Mouse (Mus musculus) erythroblast, embryonic 14.5 days (primary cell): ENCODE data around the gene Gtsf2.

Experiments
- GATA1 ChIP-seq: IDR thresholded peaks from 2 replicates; pipeline ENCODE4 v1.6.1; 2012; ENCODE audit warnings: low read length, inconsistent platforms, mixed read lengths
- TAL1 ChIP-seq: IDR thresholded peaks from 3 replicates; pipeline ENCODE4 v1.6.1; 2012; ENCODE audit warnings: low read length, inconsistent platforms, mixed read lengths

DNA sequence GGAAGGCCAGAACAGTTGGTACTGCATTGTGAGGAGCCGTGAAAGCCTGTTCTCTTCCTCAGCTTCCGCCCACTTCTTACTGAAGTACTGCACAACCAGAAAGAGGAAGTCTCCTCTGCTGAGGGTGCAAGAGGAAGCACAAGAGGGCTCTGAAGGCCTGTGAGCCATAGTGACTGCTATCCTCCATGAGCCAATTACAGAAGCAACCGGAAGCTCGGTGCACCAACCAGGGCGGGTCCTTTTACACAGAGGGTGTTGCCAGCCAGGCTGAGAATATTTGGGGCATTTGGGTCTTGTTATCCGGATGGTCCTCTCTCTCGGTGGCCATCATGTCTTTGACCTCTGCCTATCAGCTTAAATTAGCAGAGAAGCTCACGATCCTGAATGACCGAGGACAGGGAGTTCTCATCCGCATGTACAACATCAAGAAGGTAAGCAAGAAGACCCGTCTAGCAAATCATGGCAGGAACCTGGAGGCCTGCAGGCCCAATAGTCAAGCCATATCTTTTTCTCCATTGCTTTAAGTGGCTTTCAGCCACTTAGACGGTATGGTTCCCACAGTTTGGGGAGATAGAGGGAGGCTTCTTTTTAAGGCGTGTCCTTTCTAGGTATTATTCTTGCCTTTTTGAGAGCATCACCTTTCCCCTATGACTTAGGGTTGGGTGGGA lies 5.4 kb upstream of the Gtsf2 start, which contains the start of gene Nckap1l:
- TF ChIP-seq TAL1 (no peak), GATA1 (no peak)
